Mouse (Mus musculus) CD4-positive, CD25-positive, alpha-beta regulatory T cell (primary cell): Measurements from ENCODE around the gene Gm3532. TPM values are rescaled to one million over a fixed set of nuclear protein-coding genes. Genes with fewer than 3 reads are reported as not detected.

Experiments used
- polyA plus RNA-seq: library from polyadenylated mRNA; unstranded; fragments of 100-300 nt; shearing (Covaris generic); gene quantifications from one replicate; pipeline ENCODE4 v1.2.1, GENCODE M21; 2017

The Gm3532 gene
- not detected for polyA plus RNA-seq

DNA sequence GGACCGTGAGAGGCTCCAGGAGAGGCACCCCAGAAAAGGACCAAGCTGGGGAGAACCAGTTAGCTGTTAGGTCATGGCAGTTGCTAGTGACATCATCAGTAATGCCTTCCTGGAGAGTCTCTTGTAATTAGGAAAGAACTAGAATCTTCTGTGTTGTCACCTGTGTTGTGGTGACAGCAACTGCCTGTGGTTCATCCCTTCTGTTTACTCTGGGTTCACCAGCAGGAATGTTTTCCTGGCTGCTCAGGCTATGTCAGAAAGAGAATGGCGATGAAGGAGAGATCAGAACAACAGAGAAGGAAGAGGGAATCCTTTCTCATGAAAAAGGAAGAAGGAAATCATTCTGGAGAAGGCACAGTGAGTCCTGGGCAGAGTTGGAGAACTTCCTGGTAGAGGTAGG lies at the start of gene Gm3532:
Gm3532 (plus strand) TSS at position 301 of the 400 bp plus-strand sequence.

DNA sequence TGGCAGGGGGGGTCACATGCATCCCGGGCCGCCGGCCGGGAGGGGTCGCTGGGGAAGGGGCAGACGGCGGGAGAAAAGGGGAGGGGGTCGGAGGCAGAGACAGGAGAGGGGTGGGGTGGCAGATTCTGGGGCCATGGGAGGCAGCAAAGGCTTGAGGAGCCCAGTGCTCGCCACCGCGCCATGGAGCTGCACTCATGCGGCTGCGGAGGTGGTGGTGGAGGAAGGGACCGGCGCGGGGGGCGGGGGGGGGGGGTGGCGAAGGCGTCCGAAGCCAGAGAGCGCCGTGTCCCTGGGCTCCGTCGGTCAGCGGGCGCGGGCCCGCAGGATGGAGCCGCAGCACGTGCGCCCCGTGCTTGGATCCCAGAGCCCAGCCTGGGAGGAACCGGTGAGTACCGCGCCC lies 36.9 kb upstream of the Gm3532 start, which contains the start of gene Gm3488:
Gm3488 (plus strand) TSS at position 301 of the 400 bp plus-strand sequence.

Other genes with a start within 250 kb of the Gm3532 start
- gene Gm3542, start 203.6 kb upstream of the Gm3532 start, polyA plus RNA-seq: not detected
- gene Gm3500, start 149.4 kb upstream of the Gm3532 start, polyA plus RNA-seq: 3.7 TPM
- gene Gm3194, start 83.0 kb upstream of the Gm3532 start, polyA plus RNA-seq: 2.0 TPM
- not detected for gene Gm8246, start 60.7 kb upstream of the Gm3532 start, polyA plus RNA-seq
- gene Gm3187, start 54.3 kb upstream of the Gm3532 start, polyA plus RNA-seq: not detected
- gene Gm3488, start 36.8 kb upstream of the Gm3532 start, polyA plus RNA-seq: 2.8 TPM
- not detected for gene Gm8265, start 94.5 kb downstream of the Gm3532 start, polyA plus RNA-seq
- not detected for gene Gm9603, start 149.0 kb downstream of the Gm3532 start, polyA plus RNA-seq
- gene Gm3373, start 203.1 kb downstream of the Gm3532 start, polyA plus RNA-seq: not detected